Mouse (Mus musculus): ENCODE measurements around the gene C2cd5. TPM values are rescaled to one million over a fixed set of nuclear protein-coding genes. Genes with fewer than 3 reads are reported as not detected.

The C2cd5 gene
- polyA plus RNA-seq, 1 experiment from 2014 or later, result 43.9 TPM

DNA sequence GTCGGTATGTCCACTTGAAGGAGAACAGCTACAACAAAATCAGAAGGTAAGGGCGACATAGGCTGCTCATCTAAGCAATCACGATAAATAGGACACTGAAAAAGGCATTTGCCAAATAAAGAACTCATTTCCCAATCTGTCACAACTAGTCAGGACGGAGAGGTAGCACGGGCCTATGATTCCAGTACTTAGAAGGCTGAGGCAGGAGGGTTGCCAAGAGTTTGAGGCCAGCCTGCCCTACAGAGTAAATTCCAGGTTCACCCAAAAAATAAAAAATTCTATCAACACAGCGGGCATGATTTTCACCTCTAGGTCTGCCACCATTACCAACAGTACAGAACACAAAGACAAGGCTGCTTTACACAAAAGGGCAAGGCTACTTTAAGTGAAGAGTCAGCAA lies 8.9 kb downstream of the C2cd5 start:
- Histone ChIP-seq H3K27me3 (replicated peaks) (no peaks in the 10 kb centered on the region), H3K27ac (replicated peaks) (no peak overlapping the region), H3K36me3 (peaks cover 55% of the 10 kb centered on the region), H3K4me2 (no peak overlapping the region), H3K9ac (replicated peaks) (no peak overlapping the region), H3K4me3 (replicated peaks) (no peak overlapping the region), H3K9me3 (replicated peaks) (no peaks in the 10 kb centered on the region), H3K4me1 (peaks cover 4% of the 10 kb centered on the region; the same call in 1 of the 2 replicates)
- WGBS, result 98% methylated on average over 6 of the region's 6 CpGs
- no peak for ATAC-seq (ENCODE audit: low FRiP score)

DNA sequence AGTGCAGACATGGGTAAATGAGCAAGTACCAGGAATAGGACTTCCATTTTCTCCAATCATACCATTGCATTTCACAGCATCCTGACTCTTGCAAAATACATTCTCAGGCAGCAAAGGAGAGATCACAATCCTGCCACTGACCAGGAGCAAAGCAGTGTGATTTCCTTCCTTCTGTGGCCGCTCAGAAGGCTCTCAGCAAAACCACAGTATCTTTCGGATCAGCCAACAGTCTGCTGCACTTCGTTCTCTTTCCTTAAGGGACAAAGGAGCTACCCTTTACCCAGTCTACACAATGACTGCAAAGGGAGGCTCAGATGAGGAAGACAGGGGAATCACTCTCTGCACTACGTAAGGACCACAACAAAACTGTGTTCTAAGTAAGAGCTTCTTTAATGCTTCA lies 12.6 kb downstream of the C2cd5 start:
- Histone ChIP-seq H3K9me3 (replicated peaks) (no peaks in the 10 kb centered on the region), H3K4me1 (no peaks in the 10 kb centered on the region), H3K36me3 (peaks cover 82% of the 10 kb centered on the region), H3K27me3 (replicated peaks) (no peaks in the 10 kb centered on the region), H3K9ac (replicated peaks) (no peak overlapping the region), H3K4me3 (replicated peaks) (no peak overlapping the region), H3K27ac (replicated peaks) (no peak overlapping the region), H3K4me2 (no peak overlapping the region)
- ATAC-seq (ENCODE audit: low FRiP score), result no peak
- 88% methylated on average over 4 of the region's 4 CpGs for WGBS

DNA sequence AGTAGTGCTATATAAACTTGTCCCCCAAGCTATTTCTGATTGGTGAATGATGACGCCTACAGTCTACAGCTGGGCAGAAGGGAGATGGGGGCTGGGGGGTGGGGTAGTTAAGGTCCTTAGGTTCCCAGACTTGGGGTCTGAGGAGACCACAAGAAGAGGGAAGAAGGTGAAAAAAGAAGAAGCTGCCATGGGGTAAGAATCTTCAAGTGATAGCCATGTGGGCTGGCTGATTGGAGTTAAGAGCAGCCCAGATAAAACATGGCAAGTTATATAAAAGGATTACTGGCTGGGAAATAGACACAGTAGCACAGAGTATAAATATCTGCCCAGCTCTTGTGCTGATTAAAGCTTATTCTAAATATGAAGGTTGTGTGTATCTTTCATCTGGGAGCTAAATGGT lies 14.0 kb downstream of the C2cd5 start:
- no peak for ATAC-seq (ENCODE audit: low FRiP score)
- Histone ChIP-seq H3K27me3 (replicated peaks) (no peaks in the 10 kb centered on the region), H3K4me1 (no peaks in the 10 kb centered on the region), H3K9me3 (replicated peaks) (no peaks in the 10 kb centered on the region), H3K36me3 (peaks cover 87% of the 10 kb centered on the region), H3K4me3 (replicated peaks) (no peak overlapping the region), H3K9ac (replicated peaks) (no peak overlapping the region), H3K27ac (replicated peaks) (no peak overlapping the region), H3K4me2 (no peak overlapping the region)
- WGBS, result 97% methylated on average over 1 of the region's 1 CpGs

GRCm38 (mm10) chr6:143084314-143085025 lies 15.5 kb downstream of the C2cd5 start:
- 100% methylated on average over 2 of the region's 2 CpGs for WGBS
- H3K4me1 ChIP-seq, result no peaks in the 10 kb centered on the region
- no peak overlapping the region for H3K4me2 ChIP-seq
- no peak overlapping the region for H3K4me3 ChIP-seq (replicated peaks)
- H3K27me3 ChIP-seq (replicated peaks), result no peaks in the 10 kb centered on the region
- ATAC-seq (ENCODE audit: low FRiP score), result no peak
- H3K9ac ChIP-seq (replicated peaks), result no peak overlapping the region
- H3K27ac ChIP-seq (replicated peaks), result no peak overlapping the region
- peaks cover 80% of the 10 kb centered on the region for H3K36me3 ChIP-seq
- no peaks in the 10 kb centered on the region for H3K9me3 ChIP-seq (replicated peaks)

DNA sequence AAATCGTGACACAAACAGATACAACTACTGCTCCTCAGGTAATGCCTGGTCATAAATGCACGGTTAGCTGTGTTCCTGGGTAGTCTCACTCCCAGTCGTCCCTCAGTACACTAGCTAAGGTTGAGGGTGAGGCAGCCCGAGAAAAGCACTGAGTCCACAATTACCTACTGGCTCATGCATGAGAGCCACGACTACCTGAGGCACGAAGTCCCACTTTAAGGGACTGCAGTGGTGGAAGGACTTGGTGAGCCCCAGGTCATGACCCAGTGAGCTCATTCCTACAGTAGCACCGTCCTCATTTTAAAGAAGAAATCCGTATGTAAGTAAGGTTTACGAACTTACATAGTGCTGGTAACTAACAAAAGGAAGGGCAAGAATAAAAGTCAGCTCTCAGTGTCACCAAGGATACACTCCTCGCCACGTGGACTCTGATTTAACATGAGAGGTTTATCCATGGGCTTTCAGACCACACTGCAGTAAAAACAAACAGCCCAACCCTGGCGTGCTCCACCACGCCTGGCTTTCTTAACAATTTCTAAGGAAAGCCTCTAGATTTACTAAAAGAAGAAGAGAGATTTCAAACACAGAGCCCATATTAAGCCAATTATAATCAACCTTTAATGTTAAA lies 18.3 kb downstream of the C2cd5 start:
- Histone ChIP-seq H3K27me3 (replicated peaks) (no peaks in the 10 kb centered on the region), H3K9me3 (replicated peaks) (no peaks in the 10 kb centered on the region), H3K27ac (replicated peaks) (no peak overlapping the region), H3K36me3 (peaks cover 83% of the 10 kb centered on the region), H3K4me1 (no peaks in the 10 kb centered on the region), H3K4me2 (no peak overlapping the region), H3K4me3 (replicated peaks) (no peak overlapping the region), H3K9ac (replicated peaks) (no peak overlapping the region)
- WGBS, result 85% methylated on average over 13 of the region's 13 CpGs
- no peak for ATAC-seq (ENCODE audit: low FRiP score)

DNA sequence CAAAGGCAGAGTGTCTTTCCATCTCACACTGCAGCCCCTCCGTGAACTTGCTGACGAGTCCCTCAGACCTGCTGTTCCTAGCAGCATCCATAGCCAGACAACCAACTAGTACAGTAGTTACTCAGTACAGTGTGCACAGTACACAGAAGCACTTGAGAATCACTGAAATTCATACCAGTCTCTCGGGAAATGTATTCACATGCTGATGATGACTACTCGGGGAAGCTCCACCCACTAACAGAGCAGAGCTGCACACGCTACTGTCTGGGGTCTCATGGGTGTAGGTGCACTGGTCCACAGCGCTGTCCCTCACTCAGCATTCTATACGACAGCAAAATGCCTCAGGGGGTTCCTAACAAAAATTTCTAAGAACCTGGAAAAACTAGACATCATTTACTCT lies 19.2 kb downstream of the C2cd5 start:
- Histone ChIP-seq H3K4me3 (replicated peaks) (no peak overlapping the region), H3K9ac (replicated peaks) (no peak overlapping the region), H3K27ac (replicated peaks) (no peak overlapping the region), H3K27me3 (replicated peaks) (no peaks in the 10 kb centered on the region), H3K9me3 (replicated peaks) (no peaks in the 10 kb centered on the region), H3K36me3 (peaks cover 79% of the 10 kb centered on the region), H3K4me2 (no peak overlapping the region), H3K4me1 (no peaks in the 10 kb centered on the region)
- WGBS, result 79% methylated on average over 7 of the region's 7 CpGs
- no peak for ATAC-seq (ENCODE audit: low FRiP score)

DNA sequence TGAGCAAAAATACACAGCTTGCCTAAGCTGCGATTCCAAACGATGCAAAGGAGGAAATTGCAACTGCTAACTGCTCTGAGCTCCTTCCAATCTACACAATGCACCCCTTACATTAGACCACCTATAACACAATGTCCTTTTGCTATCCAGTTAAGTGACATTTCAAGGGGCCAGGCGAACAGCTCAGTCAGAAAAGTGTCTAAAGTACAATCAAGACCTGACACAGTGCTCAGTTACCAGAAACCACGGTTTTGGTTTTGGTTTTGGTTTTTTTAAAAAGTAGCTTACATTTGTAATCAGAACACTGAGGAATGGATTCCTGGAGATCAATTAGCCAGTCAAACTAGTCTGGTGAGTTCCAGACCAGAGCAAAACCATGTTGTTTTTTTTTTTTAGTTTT lies 20.8 kb downstream of the C2cd5 start:
- Histone ChIP-seq H3K4me3 (replicated peaks) (no peak overlapping the region), H3K9me3 (replicated peaks) (no peaks in the 10 kb centered on the region), H3K27ac (replicated peaks) (no peak overlapping the region), H3K27me3 (replicated peaks) (no peaks in the 10 kb centered on the region), H3K9ac (replicated peaks) (no peak overlapping the region), H3K36me3 (peaks cover 72% of the 10 kb centered on the region), H3K4me2 (no peak overlapping the region), H3K4me1 (no peaks in the 10 kb centered on the region)
- ATAC-seq (ENCODE audit: low FRiP score), result no peak
- WGBS, result 87% methylated on average over 4 of the region's 4 CpGs

- Histone ChIP-seq H3K4me1 (no peaks in the 10 kb centered on the region), H3K27ac (replicated peaks) (no peak overlapping the region), H3K36me3 (peaks cover 61% of the 10 kb centered on the region), H3K9ac (replicated peaks) (no peak overlapping the region), H3K4me2 (no peak overlapping the region), H3K4me3 (replicated peaks) (no peak overlapping the region), H3K9me3 (replicated peaks) (no peaks in the 10 kb centered on the region), H3K27me3 (replicated peaks) (no peaks in the 10 kb centered on the region)
- 88% methylated on average over 10 of the region's 10 CpGs for WGBS
- no peak for ATAC-seq (ENCODE audit: low FRiP score)
These were observed 23.5 kb downstream of the C2cd5 start for GRCm38 (mm10) chr6:143076461-143076860.

DNA sequence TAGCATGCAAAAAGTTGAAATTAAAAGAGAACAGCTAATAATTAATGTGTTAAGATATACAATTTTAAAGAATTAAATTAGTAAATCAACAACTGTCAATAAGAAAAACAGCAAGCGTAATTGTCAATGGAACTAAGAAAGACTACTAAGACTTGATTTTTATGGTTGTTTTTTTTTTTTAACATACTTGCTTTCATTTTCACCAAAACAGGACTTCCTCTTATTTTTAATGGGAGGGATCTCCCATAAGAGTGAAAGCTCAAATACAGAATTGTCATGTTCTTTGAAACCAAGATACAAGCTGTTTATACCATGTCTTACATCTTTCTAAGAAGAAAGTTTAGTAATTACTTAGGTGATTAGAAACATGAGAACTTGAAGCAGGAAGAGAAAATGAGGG lies 26.0 kb downstream of the C2cd5 start:
- Histone ChIP-seq H3K4me2 (no peak overlapping the region), H3K36me3 (peaks cover 53% of the 10 kb centered on the region), H3K4me3 (replicated peaks) (no peak overlapping the region), H3K27me3 (replicated peaks) (no peaks in the 10 kb centered on the region), H3K27ac (replicated peaks) (no peak overlapping the region), H3K4me1 (no peaks in the 10 kb centered on the region), H3K9me3 (replicated peaks) (no peaks in the 10 kb centered on the region), H3K9ac (replicated peaks) (no peak overlapping the region)
- ATAC-seq (ENCODE audit: low FRiP score), result no peak
- 96% methylated on average over 1 of the region's 1 CpGs for WGBS

- 87% methylated on average over 6 of the region's 6 CpGs for WGBS
- Histone ChIP-seq H3K4me3 (replicated peaks) (no peak overlapping the region), H3K9ac (replicated peaks) (no peak overlapping the region), H3K27me3 (replicated peaks) (no peaks in the 10 kb centered on the region), H3K36me3 (peaks cover 52% of the 10 kb centered on the region), H3K4me2 (no peak overlapping the region), H3K27ac (replicated peaks) (no peak overlapping the region), H3K9me3 (replicated peaks) (no peaks in the 10 kb centered on the region), H3K4me1 (no peaks in the 10 kb centered on the region)
- no peak for ATAC-seq (ENCODE audit: low FRiP score)
These were observed 26.5 kb downstream of the C2cd5 start for GRCm38 (mm10) chr6:143073476-143073875.

GRCm38 (mm10) chr6:143072412-143073014 lies 27.4 kb downstream of the C2cd5 start:
- Histone ChIP-seq H3K4me1 (no peaks in the 10 kb centered on the region), H3K9ac (replicated peaks) (no peak overlapping the region), H3K4me3 (replicated peaks) (no peak overlapping the region), H3K4me2 (no peak overlapping the region), H3K9me3 (replicated peaks) (no peaks in the 10 kb centered on the region), H3K36me3 (peaks cover 47% of the 10 kb centered on the region), H3K27me3 (replicated peaks) (no peaks in the 10 kb centered on the region), H3K27ac (replicated peaks) (no peak overlapping the region)
- WGBS, result 69% methylated on average over 8 of the region's 8 CpGs
- no peak for ATAC-seq (ENCODE audit: low FRiP score)

DNA sequence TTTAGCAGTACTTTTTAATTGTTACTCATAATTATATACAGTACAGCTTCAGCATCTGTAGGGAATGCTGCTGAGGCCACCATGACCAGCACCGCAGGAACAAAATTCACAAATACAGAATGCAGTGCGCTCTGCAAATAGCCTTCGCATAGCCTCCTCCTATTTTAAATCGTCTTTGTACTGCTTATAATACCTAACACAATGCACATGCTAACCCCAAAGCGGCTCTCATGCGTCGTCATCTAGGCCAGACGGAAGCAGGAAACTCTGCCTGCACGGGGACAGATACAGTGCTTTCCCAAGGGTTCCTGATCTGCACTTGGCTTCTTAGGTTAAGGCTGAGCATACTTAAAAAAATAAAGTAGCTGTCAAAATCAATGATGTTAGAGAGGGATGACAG lies 29.2 kb downstream of the C2cd5 start:
- Histone ChIP-seq H3K4me1 (no peaks in the 10 kb centered on the region), H3K9ac (replicated peaks) (no peak overlapping the region), H3K4me3 (replicated peaks) (no peak overlapping the region), H3K27ac (replicated peaks) (no peak overlapping the region), H3K9me3 (replicated peaks) (no peaks in the 10 kb centered on the region), H3K4me2 (no peak overlapping the region), H3K27me3 (replicated peaks) (no peaks in the 10 kb centered on the region), H3K36me3 (peaks cover 39% of the 10 kb centered on the region)
- no peak for ATAC-seq (ENCODE audit: low FRiP score)
- WGBS, result 88% methylated on average over 9 of the region's 9 CpGs
